Mouse (Mus musculus): ENCODE data around the gene 2310061I04Rik. TPM values are rescaled to one million over a fixed set of nuclear protein-coding genes. Genes with fewer than 3 reads are reported as not detected.

The 2310061I04Rik gene
- polyA plus RNA-seq, 1 experiment from 2014 or later, result 30.4 TPM

GRCm38 (mm10) chr17:35907609-35908008 is 10.4 kb upstream of the 2310061I04Rik start:
- no peak overlapping the region for H3K9ac ChIP-seq (ENCODE audit: low read length)
- ATAC-seq, result no peak
- H3K4me3 ChIP-seq (ENCODE audit: low read depth, low read length), result no peak overlapping the region

GRCm38 (mm10) chr17:35905587-35905986 is 8.4 kb upstream of the 2310061I04Rik start:
- no peaks in the 10 kb centered on the region for H3K9me3 ChIP-seq (replicated peaks; ENCODE audit: control insufficient read depth, low read length)
- ATAC-seq, result no peak
- peaks cover 77% of the 10 kb centered on the region for H3K36me3 ChIP-seq (ENCODE audit: control insufficient read depth, insufficient read depth, low read length)

More at GRCm38 (mm10) chr17:35907609-35908008, 10.4 kb upstream of the 2310061I04Rik start:
- H3K27me3 ChIP-seq (replicated peaks; ENCODE audit: control insufficient read depth, insufficient read depth, low read length), result no peaks in the 10 kb centered on the region
- no peak for DNase-seq (ENCODE audit: low spot score)
- no peak overlapping the region for H3K4me2 ChIP-seq (ENCODE audit: low read length)
- H3K27ac ChIP-seq (ENCODE audit: low read depth, low read length), result no peak overlapping the region
- H3K9me3 ChIP-seq (replicated peaks; ENCODE audit: control insufficient read depth, low read length), result no peaks in the 10 kb centered on the region
- WGBS, result 87% methylated on average over 2 of the region's 2 CpGs
- H3K36me3 ChIP-seq (ENCODE audit: control insufficient read depth, insufficient read depth, low read length), result peaks cover 64% of the 10 kb centered on the region
- H3K4me1 ChIP-seq (ENCODE audit: control insufficient read depth, insufficient read depth, low read length), result peaks cover 11% of the 10 kb centered on the region

GRCm38 (mm10) chr17:35903992-35904355 is 6.7 kb upstream of the 2310061I04Rik start:
- no peaks in the 10 kb centered on the region for H3K27me3 ChIP-seq (replicated peaks; ENCODE audit: control insufficient read depth, insufficient read depth, low read length)
- no peak overlapping the region for H3K27ac ChIP-seq (ENCODE audit: low read depth, low read length)
- no peak overlapping the region for H3K4me3 ChIP-seq (ENCODE audit: low read depth, low read length)
- DNase-seq (ENCODE audit: low spot score), result no peak
- no peak overlapping the region for H3K4me2 ChIP-seq (ENCODE audit: low read length)
- WGBS, result 91% methylated on average over 4 of the region's 4 CpGs
- peaks cover 93% of the 10 kb centered on the region for H3K36me3 ChIP-seq (ENCODE audit: control insufficient read depth, insufficient read depth, low read length)
- no peak for ATAC-seq
- no peaks in the 10 kb centered on the region for H3K9me3 ChIP-seq (replicated peaks; ENCODE audit: control insufficient read depth, low read length)
- peaks cover 10% of the 10 kb centered on the region for H3K4me1 ChIP-seq (ENCODE audit: control insufficient read depth, insufficient read depth, low read length)
- no peak overlapping the region for H3K9ac ChIP-seq (ENCODE audit: low read length)

More at GRCm38 (mm10) chr17:35905587-35905986, 8.4 kb upstream of the 2310061I04Rik start:
- H3K4me2 ChIP-seq (ENCODE audit: low read length), result no peak overlapping the region
- H3K4me1 ChIP-seq (ENCODE audit: control insufficient read depth, insufficient read depth, low read length), result peaks cover 11% of the 10 kb centered on the region
- WGBS, result 91% methylated on average over 1 of the region's 1 CpGs
- no peaks in the 10 kb centered on the region for H3K27me3 ChIP-seq (replicated peaks; ENCODE audit: control insufficient read depth, insufficient read depth, low read length)
- no peak overlapping the region for H3K4me3 ChIP-seq (ENCODE audit: low read depth, low read length)
- no peak overlapping the region for H3K9ac ChIP-seq (ENCODE audit: low read length)
- no peak for DNase-seq (ENCODE audit: low spot score)
- no peak overlapping the region for H3K27ac ChIP-seq (ENCODE audit: low read depth, low read length)

- Histone ChIP-seq H3K4me1 (ENCODE audit: control insufficient read depth, insufficient read depth, low read length) (peaks cover 5% of the 10 kb centered on the region), H3K9ac (ENCODE audit: low read length) (no peak overlapping the region), H3K36me3 (ENCODE audit: control insufficient read depth, insufficient read depth, low read length) (peaks cover 92% of the 10 kb centered on the region), H3K27ac (ENCODE audit: low read depth, low read length) (no peak overlapping the region), H3K4me3 (ENCODE audit: low read depth, low read length) (no peak overlapping the region), H3K9me3 (replicated peaks; ENCODE audit: control insufficient read depth, low read length) (no peaks in the 10 kb centered on the region), H3K4me2 (ENCODE audit: low read length) (no peak overlapping the region), H3K27me3 (replicated peaks; ENCODE audit: control insufficient read depth, insufficient read depth, low read length) (no peaks in the 10 kb centered on the region)
- WGBS, result 92% methylated on average over 9 of the region's 9 CpGs
- ATAC-seq (no peak), DNase-seq (ENCODE audit: low spot score) (no peak)
These were observed 6.2 kb upstream of the 2310061I04Rik start for GRCm38 (mm10) chr17:35903343-35903991.

GRCm38 (mm10) chr17:35900636-35901035 is 3.4 kb upstream of the 2310061I04Rik start:
- H3K4me3 ChIP-seq (ENCODE audit: low read depth, low read length), result no peak overlapping the region
- ATAC-seq (no peak), DNase-seq (ENCODE audit: low spot score) (no peak)
- no peak overlapping the region for H3K4me2 ChIP-seq (ENCODE audit: low read length)
- H3K9me3 ChIP-seq (replicated peaks; ENCODE audit: control insufficient read depth, low read length), result no peaks in the 10 kb centered on the region
- peaks cover 6% of the 10 kb centered on the region for H3K4me1 ChIP-seq (ENCODE audit: control insufficient read depth, insufficient read depth, low read length)
- WGBS, result 94% methylated on average over 3 of the region's 3 CpGs
- H3K36me3 ChIP-seq (ENCODE audit: control insufficient read depth, insufficient read depth, low read length), result peaks cover 76% of the 10 kb centered on the region
- H3K27me3 ChIP-seq (replicated peaks; ENCODE audit: control insufficient read depth, insufficient read depth, low read length), result no peaks in the 10 kb centered on the region
- H3K27ac ChIP-seq (ENCODE audit: low read depth, low read length), result no peak overlapping the region
- no peak overlapping the region for H3K9ac ChIP-seq (ENCODE audit: low read length)

- Histone ChIP-seq H3K27me3 (replicated peaks; ENCODE audit: control insufficient read depth, insufficient read depth, low read length) (no peaks in the 10 kb centered on the region), H3K9me3 (replicated peaks; ENCODE audit: control insufficient read depth, low read length) (no peaks in the 10 kb centered on the region), H3K9ac (ENCODE audit: low read length) (peak overlapping the region; percentile 89), H3K4me3 (ENCODE audit: low read depth, low read length) (peak overlapping the region; percentile 77), H3K36me3 (ENCODE audit: control insufficient read depth, insufficient read depth, low read length) (peaks cover 70% of the 10 kb centered on the region), H3K4me2 (ENCODE audit: low read length) (peak overlapping the region; percentile 100), H3K4me1 (ENCODE audit: control insufficient read depth, insufficient read depth, low read length) (peaks cover 6% of the 10 kb centered on the region), H3K27ac (ENCODE audit: low read depth, low read length) (peak overlapping the region; percentile 83; the same call in 1 of the 2 replicates)
- 48% methylated on average over 23 of the region's 23 CpGs for WGBS
- ATAC-seq (peak; percentile 35), DNase-seq (ENCODE audit: low spot score) (peak; percentile 16)
These were observed 678 bp upstream of the 2310061I04Rik start for GRCm38 (mm10) chr17:35897644-35898573.

- 94% methylated on average over 13 of the region's 17 CpGs for WGBS
These were observed 9.5 kb downstream of the 2310061I04Rik start for GRCm38 (mm10) chr17:35887725-35888124.

GRCm38 (mm10) chr17:35883777-35884176 is 13.5 kb downstream of the 2310061I04Rik start:
- Histone ChIP-seq H3K4me1 (ENCODE audit: control insufficient read depth, insufficient read depth, low read length) (peaks cover 4% of the 10 kb centered on the region; the same call in 1 of the 2 replicates), H3K4me3 (ENCODE audit: low read depth, low read length) (no peak overlapping the region), H3K27me3 (replicated peaks; ENCODE audit: control insufficient read depth, insufficient read depth, low read length) (no peaks in the 10 kb centered on the region), H3K9ac (ENCODE audit: low read length) (no peak overlapping the region), H3K9me3 (replicated peaks; ENCODE audit: control insufficient read depth, low read length) (no peaks in the 10 kb centered on the region), H3K36me3 (ENCODE audit: control insufficient read depth, insufficient read depth, low read length) (peaks cover 70% of the 10 kb centered on the region), H3K27ac (ENCODE audit: low read depth, low read length) (no peak overlapping the region), H3K4me2 (ENCODE audit: low read length) (no peak overlapping the region)
- no peak for DNase-seq (ENCODE audit: low spot score)
- ATAC-seq, result no peak
- 96% methylated on average over 14 of the region's 14 CpGs for WGBS

More at GRCm38 (mm10) chr17:35887725-35888124, 9.5 kb downstream of the 2310061I04Rik start:
- Histone ChIP-seq H3K4me1 (ENCODE audit: control insufficient read depth, insufficient read depth, low read length) (no peaks in the 10 kb centered on the region), H3K36me3 (ENCODE audit: control insufficient read depth, insufficient read depth, low read length) (peaks cover 96% of the 10 kb centered on the region), H3K4me2 (ENCODE audit: low read length) (no peak overlapping the region), H3K27me3 (replicated peaks; ENCODE audit: control insufficient read depth, insufficient read depth, low read length) (no peaks in the 10 kb centered on the region), H3K4me3 (ENCODE audit: low read depth, low read length) (no peak overlapping the region), H3K9me3 (replicated peaks; ENCODE audit: control insufficient read depth, low read length) (no peaks in the 10 kb centered on the region), H3K27ac (ENCODE audit: low read depth, low read length) (no peak overlapping the region), H3K9ac (ENCODE audit: low read length) (no peak overlapping the region)
- DNase-seq (ENCODE audit: low spot score), result no peak
- ATAC-seq, result no peak

Measured in forebrain, embryonic 14.5 days (tissue).